Mouse (Mus musculus) bone marrow macrophage, adult 2 months (primary cell): ENCODE data around the gene Akap2. TPM values are rescaled to one million over a fixed set of nuclear protein-coding genes. Genes with fewer than 3 reads are reported as not detected.

ENCODE experiments used
- H3K27ac ChIP-seq: 2 replicates; pipeline ENCODE4 v1.5.1; 2012; ENCODE audit warnings: low read depth, low read length; ENCODE audit not compliant: insufficient read depth
- H3K4me1 ChIP-seq: 2 replicates; pipeline ENCODE4 v1.6.1; 2012; ENCODE audit warnings: low read length; ENCODE audit not compliant: control insufficient read depth, insufficient read depth
- H3K4me3 ChIP-seq: 2 replicates; pipeline ENCODE4 v1.5.1; 2012; ENCODE audit warnings: mild to moderate bottlenecking, low read length, moderate library complexity; ENCODE audit not compliant: insufficient read depth
- CTCF ChIP-seq: IDR thresholded peaks from 2 replicates; pipeline ENCODE4 v1.5.1; 2012; ENCODE audit warnings: low read depth, mild to moderate bottlenecking, low read length, moderate library complexity
- POLR2A ChIP-seq: IDR thresholded peaks from 2 replicates; pipeline ENCODE4 v1.6.1; 2012; ENCODE audit warnings: mild to moderate bottlenecking, low read depth, low read length, borderline replicate concordance
- polyA plus RNA-seq: library from polyadenylated mRNA; stranded (reverse); fragments of >200 nt; gene quantifications from 2 replicates; pipeline ENCODE4 v1.2.4, GENCODE M21; 2012; ENCODE audit not compliant: missing spikeins, insufficient read depth, insufficient read length

Gene Akap2
- polyA plus RNA-seq, 1 experiment: 1.3 TPM

DNA sequence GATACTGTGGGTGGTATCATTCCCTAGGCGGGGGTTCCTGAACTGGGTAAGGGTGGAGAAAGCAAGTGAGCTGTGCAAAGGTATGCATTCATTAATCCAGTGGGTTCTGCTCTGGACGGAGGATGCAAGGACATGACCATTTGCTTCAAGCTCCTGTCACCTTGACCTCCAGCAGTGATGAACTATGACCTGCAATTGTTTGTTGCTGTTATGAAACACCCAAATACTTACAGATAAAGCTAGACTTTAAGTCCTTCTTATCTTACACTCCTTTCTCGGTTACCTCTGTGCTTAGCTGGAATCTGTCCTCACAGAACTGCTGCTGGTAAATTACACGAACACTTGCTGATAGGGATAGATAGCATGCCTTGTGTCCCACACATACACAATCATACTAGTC, 223.2 kb downstream of the Akap2 start:
- no peaks in the 10 kb centered on the region for H3K4me1 ChIP-seq
- H3K4me3 ChIP-seq: no peak overlapping the region
- no peak for TF ChIP-seq POLR2A
- no peak for TF ChIP-seq CTCF
- no peak overlapping the region for H3K27ac ChIP-seq

DNA sequence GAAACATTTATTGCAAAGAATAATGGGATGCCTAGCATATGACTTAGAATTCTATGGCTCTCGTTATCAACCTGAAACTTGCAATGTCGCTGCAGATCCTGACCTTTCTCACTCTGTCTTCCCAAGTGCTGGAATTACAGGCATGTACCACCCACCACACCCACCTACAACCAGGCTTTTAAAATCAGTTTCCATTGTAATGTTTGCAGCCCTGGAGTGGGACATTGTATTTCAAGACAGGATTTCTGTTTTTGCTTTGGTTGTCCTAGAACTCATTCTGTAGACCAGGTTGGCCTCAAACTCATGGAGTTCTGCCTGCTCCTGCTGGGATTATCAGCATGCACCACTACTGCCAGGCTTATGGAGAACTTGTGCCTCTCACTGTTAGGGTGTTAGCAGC, 225.4 kb downstream of the Akap2 start:
- TF ChIP-seq POLR2A: no peak
- TF ChIP-seq CTCF: no peak
- no peak overlapping the region for H3K27ac ChIP-seq
- no peak overlapping the region for H3K4me3 ChIP-seq
- H3K4me1 ChIP-seq: no peaks in the 10 kb centered on the region

Other genes starting within 250 kb of the Akap2 start
- gene Pakap, start 149.5 kb upstream of the Akap2 start, polyA plus RNA-seq: not detected in 2 replicates
- not detected in 2 replicates for gene D630039A03Rik, start 198.6 kb downstream of the Akap2 start, polyA plus RNA-seq
- 298 and 338 TPM in 2 replicates for gene Txn1, start 238.8 kb downstream of the Akap2 start, polyA plus RNA-seq